Mouse (Mus musculus): Measurements from ENCODE around the gene Serping1.

DNA sequence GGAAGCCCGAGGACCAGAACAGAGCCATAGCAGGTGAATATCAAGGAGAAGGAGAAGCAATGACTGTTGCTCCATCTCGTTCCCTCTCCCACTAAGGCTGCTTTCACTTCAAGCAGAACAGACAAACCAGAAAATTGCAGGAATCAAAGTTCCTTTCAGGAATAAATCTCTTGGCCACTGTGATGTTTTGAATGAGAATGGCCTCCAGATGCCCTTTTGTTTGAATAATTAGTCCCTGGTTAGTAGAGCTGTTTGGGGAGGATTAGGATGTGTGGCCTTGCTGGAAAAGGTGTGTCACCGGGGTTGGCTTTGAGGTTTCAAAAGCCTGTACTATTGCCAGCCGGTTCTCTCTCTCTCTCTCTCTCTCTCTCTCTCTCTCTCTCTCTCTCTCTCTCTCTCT lies 12.9 kb downstream of the Serping1 start:
- TF ChIP-seq POLR2A (IDR thresholded peaks at IDR 0.05; ENCODE audit: extremely low read depth, insufficient read depth, low read length), result no peak
- TF ChIP-seq CTCF (IDR thresholded peaks at IDR 0.05; ENCODE audit: extremely low read depth, insufficient read depth, low read length), result no peak

Data from cortical plate, adult 2 months (tissue).